Mouse (Mus musculus): ENCODE results near the gene Cass4.

Gene Cass4

DNA sequence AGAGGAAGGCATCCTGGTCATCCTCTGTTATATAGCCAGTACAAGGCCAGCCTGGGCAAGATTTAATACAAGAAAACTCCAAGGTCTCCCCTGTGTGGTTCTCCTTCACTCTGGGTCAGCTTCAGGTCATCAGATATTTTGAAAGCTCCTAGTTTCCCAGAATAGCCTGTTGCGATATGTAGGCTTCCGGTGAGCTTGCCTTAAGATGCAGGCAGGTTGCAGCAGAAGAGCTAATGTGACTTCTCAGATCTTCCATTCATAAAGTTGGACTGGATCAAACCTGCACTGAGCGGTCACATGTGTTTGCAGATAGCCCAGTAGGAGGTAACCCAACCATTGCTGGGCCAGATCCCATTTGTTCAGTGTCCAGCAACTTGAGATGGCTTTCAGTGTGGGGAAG lies 8.9 kb upstream of the Cass4 start:
- DNase-seq (ENCODE audit: low read depth in 2 of 2, low spot score in 2 of 2): no peak

DNA sequence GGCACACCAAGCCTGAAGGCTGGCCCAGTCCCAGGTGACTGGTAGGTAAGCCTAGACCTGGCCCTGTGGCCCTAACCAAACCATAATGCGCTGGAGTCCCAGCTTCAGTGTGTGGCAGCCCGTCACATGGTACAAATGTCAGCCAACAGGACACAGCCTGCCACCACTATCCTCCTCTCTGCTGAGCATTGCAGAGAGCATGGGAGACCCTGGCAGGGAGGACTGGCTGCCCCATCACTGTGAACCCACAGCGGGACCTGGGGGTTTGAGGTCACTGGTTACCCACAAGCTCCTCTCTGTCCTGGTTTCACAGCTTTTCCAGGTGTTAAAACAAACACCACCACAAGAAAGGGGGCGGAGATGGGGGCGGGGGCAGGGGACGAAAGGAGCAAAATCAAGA lies 3.3 kb upstream of the Cass4 start:
- no peak for DNase-seq (ENCODE audit: low read depth in 2 of 2, low spot score in 2 of 2)

GRCm38 (mm10) chr2:172392041-172392521 lies 1.5 kb upstream of the Cass4 start:
- no peak for DNase-seq (ENCODE audit: low read depth in 2 of 2, low spot score in 2 of 2)

GRCm38 (mm10) chr2:172394052-172394392 lies 428 bp downstream of the Cass4 start:
- no peak for DNase-seq (ENCODE audit: low read depth in 2 of 2, low spot score in 2 of 2)

GRCm38 (mm10) chr2:172394671-172395070 lies 1.1 kb downstream of the Cass4 start:
- no peak for DNase-seq (ENCODE audit: low read depth in 2 of 2, low spot score in 2 of 2)

GRCm38 (mm10) chr2:172395961-172396360 lies 2.4 kb downstream of the Cass4 start:
- no peak for DNase-seq (ENCODE audit: low read depth in 2 of 2, low spot score in 2 of 2)

GRCm38 (mm10) chr2:172399901-172400300 lies 6.3 kb downstream of the Cass4 start:
- DNase-seq (ENCODE audit: low read depth in 2 of 2, low spot score in 2 of 2): peak; percentile 25 to 37

- peak; percentile 6 to 21 for DNase-seq (ENCODE audit: low read depth in 2 of 2, low spot score in 2 of 2)
Observed at GRCm38 (mm10) chr2:172401116-172401825, 7.7 kb downstream of the Cass4 start.

GRCm38 (mm10) chr2:172404239-172404638 lies 10.6 kb downstream of the Cass4 start:
- no peak for DNase-seq (ENCODE audit: low read depth in 2 of 2, low spot score in 2 of 2)

GRCm38 (mm10) chr2:172405011-172405410 lies 11.4 kb downstream of the Cass4 start:
- no peak for DNase-seq (ENCODE audit: low read depth in 2 of 2, low spot score in 2 of 2)

DNA sequence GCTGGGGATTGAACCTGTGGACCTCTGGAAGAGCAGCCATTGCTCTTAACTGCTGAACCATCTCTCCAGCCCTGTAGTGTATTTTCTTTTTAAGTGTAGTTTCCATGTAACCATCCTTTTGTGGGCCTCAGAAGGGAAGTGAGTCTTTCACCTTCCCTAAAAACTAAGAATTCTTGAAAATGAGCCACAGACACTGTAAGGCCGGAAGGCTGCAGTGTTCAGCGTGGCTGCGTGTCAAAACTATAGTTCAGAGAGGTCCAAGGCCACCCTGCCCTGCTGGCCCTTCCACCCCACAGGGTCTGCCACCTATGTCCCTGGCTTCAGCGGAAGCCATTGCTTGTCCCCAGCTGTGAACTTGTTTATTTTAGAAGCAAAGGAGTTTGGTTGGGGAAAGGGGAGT lies 12.6 kb downstream of the Cass4 start:
- no peak for DNase-seq (ENCODE audit: low read depth in 2 of 2, low spot score in 2 of 2)

DNA sequence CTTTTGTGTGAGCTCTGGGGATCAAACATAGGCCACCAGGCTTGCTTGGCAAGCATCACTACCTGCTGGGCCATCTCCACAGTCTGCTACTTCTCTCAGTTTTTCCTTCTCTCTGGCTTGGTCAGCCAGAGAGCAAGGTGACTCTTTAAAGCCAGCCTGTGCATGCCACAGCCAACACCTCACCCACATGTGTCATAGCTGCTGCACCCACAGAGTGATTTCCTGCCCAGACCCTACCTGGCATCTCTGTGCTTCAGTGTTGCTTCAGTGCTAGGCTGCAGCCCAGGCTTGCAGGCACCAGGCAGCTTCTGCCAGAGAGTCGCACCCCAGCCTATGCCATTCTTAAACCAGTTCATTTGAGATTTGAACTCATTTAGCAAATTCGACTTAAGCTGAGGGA lies 13.9 kb downstream of the Cass4 start:
- no peak for DNase-seq (ENCODE audit: low read depth in 2 of 2, low spot score in 2 of 2)

DNA sequence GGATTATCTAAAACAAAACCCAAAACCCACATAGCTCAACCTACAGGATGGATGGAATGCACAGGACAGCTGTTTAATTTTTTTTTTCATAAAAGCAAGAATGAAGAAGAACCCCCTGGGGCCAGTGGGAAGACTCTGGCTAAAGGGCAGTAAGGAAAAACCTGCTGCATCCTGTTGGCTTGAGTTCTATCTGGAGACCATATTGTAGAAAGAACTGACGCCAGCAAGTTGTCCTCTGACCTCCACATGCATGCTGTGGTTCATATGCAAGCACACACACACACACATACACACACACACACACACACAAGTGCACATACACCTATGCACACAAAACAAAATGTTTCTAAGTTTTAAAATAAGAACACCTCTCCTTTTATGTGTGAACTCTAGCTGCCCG lies 17.1 kb downstream of the Cass4 start:
- no peak for DNase-seq (ENCODE audit: low read depth in 2 of 2, low spot score in 2 of 2)

DNA sequence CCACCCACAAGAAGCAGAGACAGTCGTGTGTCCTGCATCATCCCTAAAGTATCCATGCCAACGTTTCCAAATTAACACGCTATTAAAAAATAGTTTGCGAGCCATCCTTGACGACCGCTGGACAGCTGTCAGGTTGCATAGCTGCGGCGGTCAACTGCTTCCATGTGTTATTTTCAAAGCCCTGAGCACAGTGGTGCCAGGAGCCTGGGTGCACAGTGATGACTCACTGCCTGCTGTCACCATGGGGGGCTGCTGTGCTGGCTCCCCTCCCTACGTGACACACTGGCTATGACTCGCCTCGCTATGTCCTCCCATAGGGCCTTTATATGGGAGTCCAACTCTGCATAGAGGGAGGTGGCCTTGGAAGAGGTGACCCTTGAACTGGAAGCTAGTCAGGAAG lies 17.5 kb downstream of the Cass4 start:
- no peak for DNase-seq (ENCODE audit: low read depth in 2 of 2, low spot score in 2 of 2)

GRCm38 (mm10) chr2:172412454-172412853 lies 18.9 kb downstream of the Cass4 start:
- no peak for DNase-seq (ENCODE audit: low read depth in 2 of 2, low spot score in 2 of 2)

DNA sequence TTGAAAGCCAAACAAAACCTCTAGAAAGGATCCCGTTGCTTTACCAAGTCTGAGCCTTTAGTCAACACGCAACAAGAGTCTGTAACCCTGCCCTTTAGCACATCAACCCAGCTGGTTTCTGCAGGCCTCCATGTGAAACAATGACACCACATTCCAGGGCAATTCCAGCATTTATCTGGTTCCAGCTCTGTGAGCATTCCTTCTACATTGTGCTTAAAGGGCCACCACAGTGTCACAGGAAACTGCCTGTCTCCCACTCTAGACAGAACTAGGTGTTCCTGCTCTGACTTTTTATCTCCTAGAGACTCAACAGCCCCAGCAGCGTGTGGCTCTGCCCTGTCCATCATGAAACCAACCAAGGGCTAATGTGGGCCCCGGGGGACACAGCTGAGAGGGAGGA lies 19.7 kb downstream of the Cass4 start:
- no peak for DNase-seq (ENCODE audit: low read depth in 2 of 2, low spot score in 2 of 2)

GRCm38 (mm10) chr2:172413894-172414293 lies 20.3 kb downstream of the Cass4 start:
- no peak for DNase-seq (ENCODE audit: low read depth in 2 of 2, low spot score in 2 of 2)

DNA sequence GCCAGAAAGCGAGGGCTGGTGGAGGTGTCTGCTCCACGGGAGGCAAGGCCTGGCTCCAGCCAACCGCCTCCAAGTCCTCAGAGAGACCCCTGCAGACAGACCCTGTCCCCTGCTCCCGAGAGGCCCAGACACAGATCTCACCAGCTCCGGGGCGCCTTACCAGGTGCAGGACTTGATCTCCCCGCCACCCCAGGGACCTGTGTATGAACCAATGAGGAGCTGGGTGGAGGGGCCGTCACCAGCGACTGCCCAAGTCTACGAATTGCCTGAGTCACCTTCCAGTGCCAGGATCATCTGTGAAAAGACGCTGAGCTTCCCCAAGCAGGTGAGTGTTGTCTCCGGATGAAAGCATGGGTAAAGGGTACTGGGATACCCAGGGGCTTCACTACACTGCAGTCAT lies 22.6 kb downstream of the Cass4 start:
- no peak for DNase-seq (ENCODE audit: low read depth in 2 of 2, low spot score in 2 of 2)

GRCm38 (mm10) chr2:172416876-172417275 lies 23.3 kb downstream of the Cass4 start:
- DNase-seq (ENCODE audit: low read depth in 2 of 2, low spot score in 2 of 2): no peak

GRCm38 (mm10) chr2:172418208-172418607 lies 24.6 kb downstream of the Cass4 start:
- no peak for DNase-seq (ENCODE audit: low read depth in 2 of 2, low spot score in 2 of 2)

DNA sequence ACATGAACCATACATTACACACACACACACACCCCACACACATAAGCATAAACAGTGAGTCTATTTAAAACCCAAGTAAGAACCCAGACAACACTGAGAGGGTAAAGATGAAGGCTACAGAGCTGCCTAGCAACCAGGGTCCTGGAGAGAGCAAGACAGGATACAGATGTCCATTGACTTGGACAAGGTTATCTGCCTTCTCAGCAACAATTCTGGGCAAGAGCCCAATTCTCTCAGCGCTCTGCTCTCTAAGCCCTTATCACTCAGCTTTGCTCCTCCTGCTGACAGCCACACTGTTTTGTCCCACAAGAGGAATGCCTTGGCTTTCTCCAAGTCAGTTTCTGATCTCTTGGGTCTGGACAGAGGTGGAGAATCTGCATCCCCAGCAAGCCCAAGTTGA lies 37.0 kb downstream of the Cass4 start:
- no peak for DNase-seq (ENCODE audit: low read depth in 2 of 2, low spot score in 2 of 2)

- peak; percentile 31 to 60 for DNase-seq (ENCODE audit: low read depth in 2 of 2, low spot score in 2 of 2)
Observed at GRCm38 (mm10) chr2:172433746-172434145, 40.2 kb downstream of the Cass4 start.

DNA sequence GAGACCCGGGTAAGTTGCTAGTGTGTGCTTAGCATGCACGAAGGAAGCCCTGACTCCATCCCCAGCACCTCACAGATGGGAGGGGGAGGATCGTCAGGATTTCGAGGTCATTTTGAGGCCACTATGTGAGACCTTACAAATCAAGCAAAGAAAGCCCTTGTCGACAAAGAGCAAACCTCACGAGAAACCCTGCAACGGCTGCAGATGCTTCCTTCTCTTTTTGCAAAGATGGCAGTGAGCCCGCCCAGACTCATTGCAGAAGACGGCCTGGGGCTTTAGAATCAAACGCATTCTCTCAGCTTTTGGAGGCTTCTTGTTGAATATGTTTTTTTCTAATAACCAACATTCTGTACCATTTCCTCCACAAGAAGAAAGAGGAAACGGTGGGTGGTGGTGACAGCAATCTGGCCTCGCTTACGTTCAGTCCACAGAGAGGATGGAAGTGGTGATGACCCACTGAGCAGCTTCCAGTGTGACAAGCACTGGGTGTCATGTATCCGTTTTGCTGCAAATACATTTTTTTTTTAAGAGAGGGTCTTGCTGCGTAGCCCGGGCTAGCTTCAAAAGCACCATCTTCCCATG lies 43.9 kb downstream of the Cass4 start:
- DNase-seq (ENCODE audit: low read depth in 2 of 2, low spot score in 2 of 2): no peak
